Mouse (Mus musculus) kidney, adult 2 months (tissue): ENCODE data around the gene P2ry14. TPM values are rescaled to one million over a fixed set of nuclear protein-coding genes. Genes with fewer than 3 reads are reported as not detected.

Experiments used
- DNase-seq: peaks from one replicate; pipeline ENCODE4 v3.0.0; 2021
- H3K27ac ChIP-seq: fragments of 200-500 bp; 2 replicates; pipeline ENCODE4 v1.5.1; 2012; ENCODE audit warnings: low read depth, low read length, control low read depth, inconsistent platforms; ENCODE audit not compliant: insufficient read depth
- H3K27me3 ChIP-seq: fragments of 200-500 bp; replicated peaks from 2 replicates; pipeline ENCODE4 v1.6.1; 2012; ENCODE audit warnings: mild to moderate bottlenecking, moderate library complexity, low read length, inconsistent platforms; ENCODE audit not compliant: control insufficient read depth, insufficient read depth
- H3K36me3 ChIP-seq: fragments of 200-500 bp; 2 replicates; pipeline ENCODE4 v1.6.1; 2012; ENCODE audit warnings: mild to moderate bottlenecking, moderate library complexity, low read length, inconsistent platforms; ENCODE audit not compliant: control insufficient read depth, insufficient read depth
- H3K4me1 ChIP-seq: fragments of 200-500 bp; 2 replicates; pipeline ENCODE4 v1.6.1; 2011; ENCODE audit warnings: low read length; ENCODE audit not compliant: control insufficient read depth, insufficient read depth
- H3K4me3 ChIP-seq: fragments of 200-500 bp; 2 replicates; pipeline ENCODE4 v1.5.1; 2011; ENCODE audit warnings: mild to moderate bottlenecking, low read depth, low read length, control low read depth; ENCODE audit not compliant: insufficient read depth
- CTCF ChIP-seq: fragments of 200-500 bp; conservative IDR thresholded peaks from 2 replicates; pipeline ENCODE4 v1.5.1; 2011; ENCODE audit warnings: low read depth, mild to moderate bottlenecking, control low read depth, low read length, moderate library complexity, mixed read lengths; ENCODE audit not compliant: insufficient read depth, insufficient read length
- POLR2A ChIP-seq: fragments of 200-500 bp; IDR thresholded peaks from one replicate; pipeline ENCODE4 v1.6.1; 2011; ENCODE audit warnings: low read depth, low read length, control low read depth
- WGBS: fragments of 180-500 bp; shearing (Covaris S2); methylation state at CpG from one replicate; pipeline ENCODE4 v1.1.7; 2018; 5-methylcytosine and 5-hydroxymethylcytosine counted together
- polyA plus RNA-seq: library from polyadenylated mRNA; depleted of rRNA; stranded (reverse); fragments of >200 nt; gene quantifications from 2 replicates; pipeline ENCODE4 v1.2.3, GENCODE M21; 2012; rRNA removed

Gene P2ry14
- 3.8 and 4.2 TPM in 2 replicates for polyA plus RNA-seq

DNA sequence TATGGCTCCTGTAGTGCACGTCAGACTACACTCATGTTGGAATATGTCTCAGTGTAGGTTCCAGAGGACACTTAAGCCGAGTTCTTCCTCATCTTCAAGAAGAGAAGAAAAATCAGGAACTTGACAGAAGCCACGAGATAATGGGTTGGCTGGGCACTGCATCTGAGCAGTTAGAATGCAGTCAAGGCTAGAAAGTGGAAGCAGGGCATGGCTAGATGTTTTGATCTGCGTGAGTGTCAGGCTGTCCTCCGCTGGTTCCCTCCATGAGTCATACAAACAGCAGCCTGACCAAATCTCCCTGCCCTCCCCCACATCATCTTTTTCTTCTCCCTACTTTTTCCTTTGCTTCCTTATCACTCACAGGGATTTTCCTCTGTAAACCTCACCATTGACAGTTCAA lies at the start of gene P2ry14:
P2ry14 (minus strand) TSS at position 195 of the 400 bp plus-strand sequence.
- Histone ChIP-seq H3K27me3 (no peaks in the 10 kb centered on the region), H3K27ac (no peak within 1 kb of the TSS), H3K36me3 (no peaks in the 10 kb centered on the region), H3K4me1 (no peaks in the 10 kb centered on the region), H3K4me3 (no peak within 1 kb of the TSS)
- 74% methylated on average over 5 of the region's 5 CpGs for WGBS
- TF ChIP-seq POLR2A: no peak
- no peak for TF ChIP-seq CTCF
- peak; percentile 13 for DNase-seq

DNA sequence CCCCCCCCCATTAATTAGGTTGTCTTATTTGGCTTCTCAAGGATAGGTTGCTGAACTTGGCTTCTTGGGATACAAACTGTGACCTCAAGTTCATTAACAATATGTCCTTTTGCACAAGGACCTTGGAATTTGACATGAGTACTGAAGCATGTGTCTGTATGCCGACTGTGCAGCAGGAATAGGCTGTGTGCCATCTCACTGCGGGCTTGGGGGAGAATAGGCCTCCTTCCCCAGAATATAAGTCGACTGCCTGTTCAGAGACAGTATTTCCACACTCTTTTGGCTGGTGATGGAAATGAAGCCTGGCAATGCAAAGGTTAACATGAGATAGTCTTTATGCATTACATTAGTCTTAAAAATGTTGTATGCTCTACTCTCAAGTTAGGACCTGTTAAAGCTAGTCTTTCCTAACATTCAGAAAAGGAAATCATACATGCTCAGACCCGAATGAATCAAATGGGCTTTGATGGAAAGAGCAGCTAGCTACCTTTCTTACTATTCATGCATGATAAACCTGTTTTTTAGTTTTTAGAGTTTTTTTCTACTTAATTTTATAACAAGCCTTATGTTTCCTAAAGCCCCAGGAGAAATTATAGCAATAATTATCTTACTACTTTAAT lies 44.0 kb upstream of the P2ry14 start:
- no peak overlapping the region for H3K4me3 ChIP-seq
- no peak overlapping the region for H3K27ac ChIP-seq
- H3K36me3 ChIP-seq: no peaks in the 10 kb centered on the region
- 67% methylated on average over 4 of the region's 4 CpGs for WGBS
- no peaks in the 10 kb centered on the region for H3K4me1 ChIP-seq
- no peak for DNase-seq
- H3K27me3 ChIP-seq: no peaks in the 10 kb centered on the region
- TF ChIP-seq CTCF (no peak), POLR2A (no peak)

DNA sequence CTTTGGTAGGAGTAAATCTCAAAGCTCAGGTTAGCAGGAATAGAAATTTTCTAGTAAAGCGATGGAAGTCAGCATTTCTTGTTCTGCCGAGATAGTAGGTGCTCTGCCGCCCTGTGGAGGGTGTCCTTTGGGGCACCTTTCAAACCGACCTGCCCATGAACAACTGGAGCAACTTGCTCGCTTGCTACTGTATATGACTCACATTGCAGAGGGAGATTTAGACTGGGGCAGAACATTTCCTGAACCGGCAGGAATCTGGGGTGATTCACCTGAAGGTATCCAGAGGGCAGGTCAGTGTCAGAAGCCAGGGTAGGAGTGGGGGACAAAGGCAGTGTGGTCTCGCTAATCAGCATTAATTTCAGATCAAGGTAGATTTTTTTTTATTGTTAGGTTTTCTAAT lies 41.5 kb upstream of the P2ry14 start, which contains the start of gene Gpr87:
Gpr87 (minus strand) TSS at position 167 of the 400 bp plus-strand sequence.
- 85% methylated on average over 7 of the region's 7 CpGs for WGBS
- Histone ChIP-seq H3K27me3 (no peaks in the 10 kb centered on the region), H3K27ac (no peak within 1 kb of the TSS), H3K4me1 (no peaks in the 10 kb centered on the region), H3K36me3 (no peaks in the 10 kb centered on the region), H3K4me3 (no peak within 1 kb of the TSS)
- no peak for TF ChIP-seq CTCF
- no peak for TF ChIP-seq POLR2A
- no peak for DNase-seq

DNA sequence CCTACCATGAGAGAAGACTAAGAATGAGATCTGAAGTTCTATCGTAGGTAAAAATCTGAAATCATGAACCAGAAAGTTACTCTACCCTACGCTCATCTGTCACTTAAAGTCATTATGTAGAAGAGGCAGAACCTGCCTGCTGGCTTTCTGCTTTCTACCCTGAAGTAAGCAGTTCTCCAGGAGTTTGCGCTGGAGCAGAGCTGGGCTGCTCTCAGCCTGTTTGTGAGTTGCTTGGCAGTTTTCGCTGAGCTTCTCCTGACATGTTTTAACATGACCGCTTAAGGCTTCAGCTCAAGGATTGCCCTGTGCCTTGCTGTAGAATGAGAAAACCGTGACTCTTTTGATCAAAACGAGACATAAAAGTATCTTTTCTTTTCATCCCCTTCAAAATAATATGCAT lies 40.7 kb upstream of the P2ry14 start:
- Histone ChIP-seq H3K27ac (no peak overlapping the region), H3K27me3 (no peaks in the 10 kb centered on the region), H3K4me1 (no peaks in the 10 kb centered on the region), H3K4me3 (no peak overlapping the region), H3K36me3 (no peaks in the 10 kb centered on the region)
- 89% methylated on average over 7 of the region's 7 CpGs for WGBS
- DNase-seq: no peak
- TF ChIP-seq POLR2A (no peak), CTCF (no peak)

DNA sequence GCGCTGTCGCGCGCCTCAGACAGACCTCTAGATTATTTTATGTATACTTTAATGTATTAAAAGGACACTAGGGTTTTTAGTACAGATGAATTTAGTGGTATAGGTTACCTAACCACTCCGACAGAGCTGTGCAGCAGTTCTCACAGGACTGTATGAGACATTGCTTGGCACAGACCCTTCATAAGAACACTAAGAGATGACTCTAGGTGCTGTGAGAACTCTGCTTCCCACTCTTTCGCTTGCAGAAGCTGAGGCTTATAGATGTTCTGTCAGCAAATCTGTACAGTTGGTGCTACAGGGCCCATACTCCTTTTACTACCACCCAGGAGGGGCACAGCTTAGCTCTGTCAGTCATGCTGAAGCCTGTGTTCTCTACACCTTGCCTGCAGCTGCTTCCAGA lies 38.3 kb upstream of the P2ry14 start:
- DNase-seq: no peak
- WGBS: 95% methylated on average over 6 of the region's 6 CpGs
- Histone ChIP-seq H3K27ac (no peak overlapping the region), H3K36me3 (no peaks in the 10 kb centered on the region), H3K27me3 (no peaks in the 10 kb centered on the region), H3K4me3 (no peak overlapping the region), H3K4me1 (no peaks in the 10 kb centered on the region)
- TF ChIP-seq POLR2A: no peak
- no peak for TF ChIP-seq CTCF

DNA sequence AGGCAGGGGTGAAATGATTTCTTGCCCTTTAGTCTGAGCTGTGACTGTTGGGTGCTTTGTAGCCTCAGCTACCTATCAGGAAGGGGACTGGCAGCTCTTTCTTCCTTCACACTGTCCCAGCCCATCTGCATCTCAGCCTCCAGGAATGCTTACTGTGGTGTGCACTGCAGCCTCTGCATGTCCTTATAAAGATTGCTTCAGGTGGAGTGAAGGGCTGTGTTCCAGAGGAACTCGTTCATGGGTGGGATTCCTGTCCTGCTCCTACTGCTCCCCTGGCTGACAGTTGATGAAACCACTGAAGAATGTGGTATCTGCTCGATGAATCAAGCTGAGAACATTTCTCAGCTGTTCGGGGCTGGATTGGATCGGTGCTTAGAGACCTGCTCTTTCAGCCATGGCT lies 33.9 kb upstream of the P2ry14 start:
- H3K36me3 ChIP-seq: no peaks in the 10 kb centered on the region
- no peak overlapping the region for H3K27ac ChIP-seq
- no peaks in the 10 kb centered on the region for H3K27me3 ChIP-seq
- H3K4me3 ChIP-seq: no peak overlapping the region
- DNase-seq: no peak
- H3K4me1 ChIP-seq: no peaks in the 10 kb centered on the region
- 70% methylated on average over 4 of the region's 4 CpGs for WGBS
- TF ChIP-seq CTCF (no peak), POLR2A (no peak)

DNA sequence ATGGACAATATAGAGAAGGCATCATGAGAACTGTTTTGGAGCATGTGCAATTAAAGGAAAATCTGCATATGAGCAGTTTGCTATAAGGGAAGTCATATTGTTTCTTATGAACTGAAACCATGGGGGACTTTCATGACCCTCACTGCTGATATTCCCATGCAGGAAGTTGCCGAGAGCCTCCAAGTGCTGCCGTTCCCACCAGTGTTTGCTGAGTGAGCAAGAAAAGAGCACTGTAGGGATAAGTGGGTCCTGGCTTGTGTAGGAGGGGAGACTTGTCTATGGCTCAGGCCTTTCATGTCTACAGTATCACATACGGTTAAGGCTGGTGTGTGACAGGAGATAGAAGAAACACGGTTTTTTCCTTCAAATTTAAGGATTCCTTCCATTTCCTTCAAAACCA lies 32.2 kb upstream of the P2ry14 start:
- no peak for DNase-seq
- Histone ChIP-seq H3K4me3 (no peak overlapping the region), H3K4me1 (no peaks in the 10 kb centered on the region), H3K27ac (no peak overlapping the region), H3K27me3 (no peaks in the 10 kb centered on the region), H3K36me3 (no peaks in the 10 kb centered on the region)
- 82% methylated on average over 4 of the region's 4 CpGs for WGBS
- no peak for TF ChIP-seq CTCF
- TF ChIP-seq POLR2A: no peak
